Mouse (Mus musculus): ENCODE measurements at regions not wholly inside any gene's neighbourhood (a gene's known extent, or its start where the extent isn't known, plus 50 kb on each side); places are given as distances from the start of the nearest gene placed in this dataset.
A peak's percentile ranks its signal among the peaks of the same experiment; 100 is the strongest.

GRCm38 (mm10) chr4:81730386-81730785, 287.8 kb upstream of the Mpdz start:
- DNase-seq (ENCODE audit: low read depth, low spot score): no peak

- DNase-seq (ENCODE audit: low read depth, low spot score): no peak
Measured at GRCm38 (mm10) chr4:81728961-81729360, 286.3 kb upstream of the Mpdz start.

DNA sequence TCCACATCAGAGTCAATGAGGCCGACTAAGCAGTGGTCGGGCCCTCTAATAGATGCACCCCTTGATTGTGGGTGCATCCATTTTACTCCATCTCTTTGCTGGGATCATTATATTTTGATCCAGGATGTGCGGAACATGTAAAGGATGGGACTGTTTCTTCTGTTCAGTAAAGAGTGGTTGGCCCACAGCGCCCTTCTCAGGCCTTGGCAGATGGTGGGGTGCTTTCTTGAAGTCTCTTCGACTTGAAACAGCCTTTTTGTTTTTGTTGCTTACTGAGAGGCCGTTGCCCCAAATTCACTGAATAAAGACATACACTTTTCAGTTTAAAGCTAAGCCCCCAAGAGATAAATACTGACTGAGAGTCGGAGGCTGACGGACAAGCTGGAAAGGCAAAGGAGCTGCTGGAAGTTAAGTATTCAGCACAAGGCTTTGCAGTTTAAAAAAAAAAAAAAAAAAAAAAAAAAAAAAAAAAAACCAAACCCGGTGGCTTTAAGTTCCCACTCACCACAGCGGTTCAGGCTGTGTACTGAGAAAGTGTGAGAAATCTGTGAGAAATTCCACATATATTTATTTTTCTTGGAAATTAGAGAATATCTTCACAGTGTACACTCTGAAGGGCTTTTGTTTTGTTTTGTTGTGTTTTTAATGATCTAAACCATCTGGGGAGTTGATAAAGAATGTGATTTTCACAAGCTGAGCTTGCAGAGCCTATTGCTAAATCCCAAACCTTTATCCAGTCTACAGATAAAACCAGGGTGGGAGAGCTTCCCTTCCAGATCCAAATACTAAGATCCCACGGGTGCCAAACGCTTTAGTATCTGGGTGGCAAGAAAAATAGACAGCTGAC, 285.3 kb upstream of the Mpdz start:
- no peak for DNase-seq (ENCODE audit: low read depth, low spot score)

DNA sequence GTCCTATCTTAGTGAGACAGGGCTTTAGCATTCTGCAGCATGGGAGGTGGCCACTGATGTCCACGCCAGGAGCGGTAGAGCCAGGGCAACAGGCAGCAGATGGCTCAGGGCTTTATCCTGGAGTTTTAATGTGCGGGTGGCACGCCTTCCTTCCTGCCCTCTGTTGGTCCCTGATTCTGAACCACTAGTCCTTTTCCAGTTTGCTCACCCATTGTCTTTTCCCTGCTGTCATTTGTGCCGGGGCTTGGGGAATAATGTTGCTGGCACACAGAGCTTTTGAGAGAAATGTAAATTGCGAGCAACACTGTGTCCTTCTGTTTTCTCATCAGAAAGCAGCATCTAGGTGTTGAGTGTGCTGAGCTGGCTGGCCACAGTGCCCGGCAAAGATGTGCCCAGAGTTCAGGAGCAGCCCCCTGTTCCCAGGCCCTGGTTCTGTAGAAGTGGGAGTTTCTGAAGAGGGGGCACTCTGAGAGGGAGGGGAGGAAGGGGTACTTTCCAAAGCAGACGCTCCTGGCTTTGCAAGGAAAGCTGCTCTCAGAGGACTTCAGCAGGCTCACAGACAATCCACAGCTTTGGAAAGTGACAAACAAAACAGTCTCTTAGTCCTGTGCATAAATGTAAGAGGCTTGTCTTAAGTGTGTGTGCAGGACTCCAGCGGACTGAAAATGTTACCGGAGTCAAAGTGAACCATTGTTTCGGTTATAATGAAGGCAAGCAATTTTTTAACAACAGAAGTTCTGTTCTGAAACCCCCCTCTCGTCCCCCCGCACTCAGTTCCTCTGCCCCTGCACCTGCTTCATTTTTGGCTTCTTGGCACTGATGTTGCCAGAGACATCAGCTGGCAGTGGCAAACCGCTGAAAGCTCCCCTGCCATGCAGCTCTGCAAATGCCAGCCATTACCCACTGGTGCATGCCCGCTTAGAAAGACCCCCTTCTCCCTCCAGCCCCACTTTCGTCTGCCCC, 284.4 kb upstream of the Mpdz start:
- DNase-seq (ENCODE audit: low read depth, low spot score): no peak

GRCm38 (mm10) chr4:81724751-81725150, 282.1 kb upstream of the Mpdz start:
- no peak for DNase-seq (ENCODE audit: low read depth, low spot score)

- no peak for DNase-seq (ENCODE audit: low read depth, low spot score)
Measured at GRCm38 (mm10) chr4:81712378-81712777, 269.8 kb upstream of the Mpdz start.

GRCm38 (mm10) chr4:81695182-81695581, 252.6 kb upstream of the Mpdz start:
- no peak for DNase-seq (ENCODE audit: low read depth, low spot score)

- no peak for DNase-seq (ENCODE audit: low read depth, low spot score)
Measured at GRCm38 (mm10) chr4:81677205-81677604, 234.6 kb upstream of the Mpdz start.

- DNase-seq (ENCODE audit: low read depth, low spot score): no peak
Measured at GRCm38 (mm10) chr4:81674871-81675270, 232.3 kb upstream of the Mpdz start.

- no peak for DNase-seq (ENCODE audit: low read depth, low spot score)
Measured at GRCm38 (mm10) chr4:81673398-81674265, 231.0 kb upstream of the Mpdz start.

- DNase-seq (ENCODE audit: low read depth, low spot score): no peak
Measured at GRCm38 (mm10) chr4:81671986-81672385, 229.4 kb upstream of the Mpdz start.

DNA sequence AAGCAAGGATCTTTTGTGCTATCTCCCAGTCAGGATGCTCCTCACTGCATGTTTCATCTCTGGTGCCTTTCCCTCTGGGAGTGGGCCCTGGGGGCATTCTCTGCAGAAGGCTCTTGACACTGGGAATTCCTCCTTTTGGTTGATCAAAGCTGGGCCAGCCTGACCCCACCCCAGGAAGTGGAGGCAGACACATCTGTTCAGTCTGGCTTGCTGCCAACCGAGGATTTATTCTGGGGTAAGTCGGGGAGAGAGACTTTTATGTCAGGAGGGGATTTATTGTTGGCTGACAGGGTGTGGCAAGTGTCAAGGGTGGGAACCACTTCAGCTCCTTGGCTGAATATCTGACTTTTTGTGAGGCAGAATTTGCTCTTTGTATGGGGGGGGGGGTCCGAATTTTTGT, 226.6 kb upstream of the Mpdz start:
- DNase-seq (ENCODE audit: low read depth, low spot score): peak; percentile 90

GRCm38 (mm10) chr4:81661096-81661495, 218.5 kb upstream of the Mpdz start:
- no peak for DNase-seq (ENCODE audit: low read depth, low spot score)

GRCm38 (mm10) chr4:81628496-81628828, 185.8 kb upstream of the Mpdz start:
- no peak for DNase-seq (ENCODE audit: low read depth, low spot score)

GRCm38 (mm10) chr4:81627714-81628495, 185.3 kb upstream of the Mpdz start:
- peak; percentile 68 for DNase-seq (ENCODE audit: low read depth, low spot score)

- DNase-seq (ENCODE audit: low read depth, low spot score): no peak
Measured at GRCm38 (mm10) chr4:81625348-81625934, 182.8 kb upstream of the Mpdz start.

- DNase-seq (ENCODE audit: low read depth, low spot score): no peak
Measured at GRCm38 (mm10) chr4:81624111-81624510, 181.5 kb upstream of the Mpdz start.

- DNase-seq (ENCODE audit: low read depth, low spot score): no peak
Measured at GRCm38 (mm10) chr4:81621391-81622137, 178.9 kb upstream of the Mpdz start.

DNA sequence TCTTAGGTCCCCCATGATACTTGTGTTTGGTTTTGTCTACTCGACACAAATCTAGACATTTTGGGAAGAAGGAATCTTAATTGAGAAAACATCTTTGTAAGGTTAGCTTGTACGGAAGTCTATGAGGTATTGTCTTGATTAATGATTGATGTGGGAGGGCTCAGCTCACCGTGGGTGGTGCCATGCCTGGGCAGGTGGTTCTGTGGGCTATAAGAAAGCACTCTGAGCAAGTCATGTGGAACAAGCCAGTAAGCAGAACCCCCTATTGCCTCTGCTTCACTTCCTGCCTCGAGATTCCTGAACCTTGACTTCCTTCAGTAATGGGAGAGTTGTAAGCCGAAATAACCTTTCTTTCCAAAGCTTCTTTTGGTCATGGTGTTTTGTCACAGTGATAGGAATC, 174.6 kb upstream of the Mpdz start:
- DNase-seq (ENCODE audit: low read depth, low spot score): peak; percentile 11

GRCm38 (mm10) chr4:81611191-81611590, 168.6 kb upstream of the Mpdz start:
- no peak for DNase-seq (ENCODE audit: low read depth, low spot score)
